Mouse (Mus musculus) thymus, postnatal 25 days (tissue): ENCODE data around the gene Kcnc1.

Experiments
- DNase-seq: peaks from one replicate; pipeline ENCODE4 v3.0.0; 2022

Gene Kcnc1

GRCm38 (mm10) chr7:46423951-46424350 is 27.7 kb downstream of the Kcnc1 start:
- no peak for DNase-seq

- DNase-seq: no peak
Measured at GRCm38 (mm10) chr7:46425012-46425411, 28.7 kb downstream of the Kcnc1 start.

GRCm38 (mm10) chr7:46433874-46434273 is 37.6 kb downstream of the Kcnc1 start:
- DNase-seq: no peak

GRCm38 (mm10) chr7:46435833-46436232 is 39.5 kb downstream of the Kcnc1 start:
- DNase-seq: no peak

GRCm38 (mm10) chr7:46438537-46439141 is 42.3 kb downstream of the Kcnc1 start:
- no peak for DNase-seq

- DNase-seq: no peak
Measured at GRCm38 (mm10) chr7:46443163-46443562, 46.9 kb downstream of the Kcnc1 start.

DNA sequence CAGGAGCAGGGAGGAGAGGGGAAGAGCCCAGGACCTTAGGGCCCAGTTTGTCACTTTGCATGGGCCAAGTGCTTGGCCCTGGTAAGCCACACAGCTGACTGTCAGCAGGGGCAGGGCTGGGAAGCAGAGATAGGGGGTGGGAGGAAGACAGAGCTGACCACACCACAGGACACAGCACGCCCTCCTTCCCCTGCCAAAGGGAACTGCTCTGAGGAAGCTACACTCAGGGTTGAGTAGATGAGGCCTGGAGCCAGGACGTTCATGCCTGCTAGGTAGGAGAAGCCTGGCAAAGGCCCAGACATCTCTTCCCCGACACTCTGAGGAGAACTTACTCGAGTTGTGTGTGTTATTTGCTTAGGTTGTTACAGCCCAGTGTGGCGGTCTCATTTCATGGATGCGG is 49.6 kb downstream of the Kcnc1 start:
- DNase-seq: no peak

GRCm38 (mm10) chr7:46447473-46448165 is 51.3 kb downstream of the Kcnc1 start:
- no peak for DNase-seq

DNA sequence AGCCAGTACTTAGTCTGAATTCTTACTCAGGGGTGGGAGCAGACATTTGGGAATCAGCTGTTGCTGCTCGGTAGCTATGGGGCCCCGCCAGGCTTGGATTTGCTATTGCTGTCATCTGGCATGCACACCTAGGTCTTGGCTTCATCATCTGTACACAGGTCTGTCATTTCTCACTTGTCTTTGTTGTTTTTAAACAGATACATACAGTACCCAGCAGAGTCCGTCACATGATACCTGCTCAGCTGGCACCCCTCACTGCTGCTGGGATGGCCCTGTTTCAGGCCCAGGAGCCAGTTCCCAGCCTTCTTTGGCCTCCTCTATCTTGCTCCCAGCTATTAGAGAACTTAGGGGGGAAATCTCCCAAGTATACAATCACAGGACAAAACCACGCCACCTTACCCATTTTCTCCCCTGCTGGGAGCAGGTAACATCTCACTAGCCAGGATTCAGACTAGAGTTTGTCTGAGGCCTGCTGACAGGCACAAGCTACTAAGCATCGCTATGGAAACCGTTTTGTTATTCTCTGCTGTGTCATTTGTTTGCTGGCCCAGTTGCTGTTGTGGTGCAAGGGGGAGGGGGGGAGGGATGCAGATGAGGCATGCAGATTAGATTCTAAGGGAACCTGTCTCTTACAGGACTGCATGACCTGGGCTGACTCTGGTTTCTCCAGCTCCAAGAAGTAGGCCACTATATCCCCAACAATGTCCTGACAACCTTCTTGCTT is 52.8 kb downstream of the Kcnc1 start:
- no peak for DNase-seq

- DNase-seq: no peak
Measured at GRCm38 (mm10) chr7:46453930-46454679, 57.8 kb downstream of the Kcnc1 start.

GRCm38 (mm10) chr7:46457889-46458288 is 61.6 kb downstream of the Kcnc1 start:
- no peak for DNase-seq

DNA sequence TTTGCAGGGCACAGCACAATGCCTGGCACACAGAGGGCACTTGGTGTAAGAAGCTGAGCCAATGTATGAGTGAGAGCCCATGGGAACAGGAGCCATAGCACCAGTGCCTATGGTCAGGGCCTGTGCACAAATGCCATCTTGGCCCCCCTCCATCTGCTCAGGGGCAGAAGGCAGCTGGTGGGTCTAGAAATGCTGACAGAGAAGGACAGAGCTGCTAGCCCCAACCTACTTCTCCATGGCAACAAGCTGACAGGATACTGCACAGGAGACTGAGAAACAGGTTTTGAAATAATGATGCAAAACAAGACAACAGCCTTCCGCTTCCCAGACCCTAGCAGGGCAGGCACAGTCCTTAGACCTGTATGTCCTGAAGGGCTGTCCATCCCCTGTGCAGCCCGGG is 62.9 kb downstream of the Kcnc1 start:
- DNase-seq: no peak

- DNase-seq: no peak
Measured at GRCm38 (mm10) chr7:46459605-46460245, 63.4 kb downstream of the Kcnc1 start.

GRCm38 (mm10) chr7:46462287-46462686 is 66.0 kb downstream of the Kcnc1 start:
- DNase-seq: no peak

DNA sequence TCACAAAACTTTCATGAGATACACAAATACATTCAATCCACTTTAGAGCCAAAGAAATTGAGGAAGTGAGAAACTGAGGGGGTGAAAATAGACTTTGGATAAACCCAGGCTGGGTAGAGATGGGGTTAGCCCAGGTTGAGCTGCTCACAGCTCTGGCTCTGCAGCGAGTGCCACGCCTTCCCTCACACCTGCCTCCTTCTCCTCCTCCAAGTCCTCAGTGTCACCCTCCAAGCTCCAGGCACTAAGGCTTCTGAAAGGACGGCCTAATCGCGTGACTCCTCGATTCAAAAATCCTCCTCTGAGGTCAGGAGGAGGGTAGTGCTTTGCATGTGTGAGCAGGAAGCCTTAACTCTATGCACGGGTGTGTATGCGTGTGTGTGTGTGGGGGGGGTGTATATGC is 66.8 kb downstream of the Kcnc1 start:
- no peak for DNase-seq

- no peak for DNase-seq
Measured at GRCm38 (mm10) chr7:46466422-46466981, 70.2 kb downstream of the Kcnc1 start.

GRCm38 (mm10) chr7:46469542-46469941 is 73.2 kb downstream of the Kcnc1 start:
- DNase-seq: no peak

DNA sequence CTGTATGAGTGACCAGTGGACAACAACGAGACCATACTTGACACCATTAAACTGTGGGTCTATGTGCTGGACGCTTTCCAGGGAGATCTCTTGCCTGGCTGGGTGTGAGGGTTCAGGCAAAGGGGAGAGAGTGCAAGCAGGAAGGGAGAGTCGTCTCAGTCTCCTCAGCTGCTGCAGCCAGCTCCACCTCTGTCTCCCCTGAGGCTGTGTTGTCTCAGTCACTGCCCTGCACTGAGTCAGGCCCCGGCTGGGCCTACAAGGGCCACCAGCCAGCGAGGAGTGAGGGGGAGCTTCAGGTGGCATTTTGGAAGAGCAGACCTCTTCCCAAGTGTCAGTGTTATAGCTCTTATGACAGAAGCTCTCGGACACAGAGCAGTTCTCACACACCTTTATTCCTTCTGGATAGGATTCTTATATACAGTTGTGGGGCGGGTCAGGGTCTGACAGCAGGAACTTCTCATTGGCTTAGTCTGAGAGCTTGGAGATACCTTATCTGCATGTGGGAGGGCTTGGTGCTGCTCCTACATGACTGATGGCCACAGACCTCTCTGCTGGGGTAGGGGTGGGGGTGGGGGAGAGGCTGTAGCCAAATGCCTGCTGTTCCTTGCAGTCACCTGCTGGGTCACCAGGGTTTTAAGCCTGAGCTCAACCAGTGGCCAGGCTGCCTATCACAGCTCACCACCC is 74.9 kb downstream of the Kcnc1 start:
- no peak for DNase-seq

DNA sequence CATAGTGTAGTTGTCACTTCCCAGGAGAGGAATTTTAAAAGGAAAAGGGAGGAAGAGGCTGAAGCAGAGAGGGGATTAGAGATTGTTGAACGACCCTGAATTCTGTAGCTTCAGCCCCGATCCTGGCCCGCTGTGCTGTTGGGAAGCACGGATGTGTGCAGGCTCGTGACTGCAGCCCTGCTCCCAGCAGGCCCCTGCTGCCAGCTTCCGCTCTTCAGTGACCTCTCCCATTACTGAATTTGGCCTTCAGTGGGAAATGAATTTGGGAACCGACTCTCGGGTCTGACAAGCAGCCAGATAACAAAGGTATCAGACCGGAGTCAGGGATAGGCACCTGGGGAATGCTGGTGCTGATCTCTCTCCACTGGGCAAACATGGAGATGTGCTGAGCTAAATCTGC is 76.8 kb downstream of the Kcnc1 start:
- no peak for DNase-seq

GRCm38 (mm10) chr7:46475464-46475863 is 79.2 kb downstream of the Kcnc1 start:
- no peak for DNase-seq

DNA sequence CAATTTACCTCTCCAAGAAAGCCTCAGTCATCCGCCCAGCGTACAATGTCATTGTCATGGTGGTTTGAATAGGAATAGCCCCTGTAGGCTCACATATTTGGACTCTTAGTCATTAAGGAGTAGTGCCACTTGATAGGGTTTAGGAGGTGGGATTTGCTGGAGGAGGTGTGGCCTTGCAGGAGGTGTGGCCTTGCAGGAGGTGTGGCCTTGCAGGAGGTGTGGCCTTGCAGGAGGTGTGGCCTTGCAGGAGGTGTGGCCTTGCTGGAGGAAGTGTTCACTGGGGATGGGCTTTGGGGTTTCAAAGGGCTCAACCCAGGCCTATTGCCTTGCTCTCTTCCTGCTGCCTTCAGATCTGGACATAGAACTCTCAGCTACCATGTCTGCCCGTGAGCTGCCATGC is 81.2 kb downstream of the Kcnc1 start:
- no peak for DNase-seq

- no peak for DNase-seq
Measured at GRCm38 (mm10) chr7:46479793-46480192, 83.5 kb downstream of the Kcnc1 start.
